Mouse (Mus musculus) retina, adult 2 months (tissue): Measurements from ENCODE around the gene Snx29.

ENCODE experiments used
- DNase-seq: peaks from one replicate; pipeline ENCODE4 v3.0.0-alpha.2; 2012; ENCODE audit warnings: low read depth, low spot score

Snx29 gene

DNA sequence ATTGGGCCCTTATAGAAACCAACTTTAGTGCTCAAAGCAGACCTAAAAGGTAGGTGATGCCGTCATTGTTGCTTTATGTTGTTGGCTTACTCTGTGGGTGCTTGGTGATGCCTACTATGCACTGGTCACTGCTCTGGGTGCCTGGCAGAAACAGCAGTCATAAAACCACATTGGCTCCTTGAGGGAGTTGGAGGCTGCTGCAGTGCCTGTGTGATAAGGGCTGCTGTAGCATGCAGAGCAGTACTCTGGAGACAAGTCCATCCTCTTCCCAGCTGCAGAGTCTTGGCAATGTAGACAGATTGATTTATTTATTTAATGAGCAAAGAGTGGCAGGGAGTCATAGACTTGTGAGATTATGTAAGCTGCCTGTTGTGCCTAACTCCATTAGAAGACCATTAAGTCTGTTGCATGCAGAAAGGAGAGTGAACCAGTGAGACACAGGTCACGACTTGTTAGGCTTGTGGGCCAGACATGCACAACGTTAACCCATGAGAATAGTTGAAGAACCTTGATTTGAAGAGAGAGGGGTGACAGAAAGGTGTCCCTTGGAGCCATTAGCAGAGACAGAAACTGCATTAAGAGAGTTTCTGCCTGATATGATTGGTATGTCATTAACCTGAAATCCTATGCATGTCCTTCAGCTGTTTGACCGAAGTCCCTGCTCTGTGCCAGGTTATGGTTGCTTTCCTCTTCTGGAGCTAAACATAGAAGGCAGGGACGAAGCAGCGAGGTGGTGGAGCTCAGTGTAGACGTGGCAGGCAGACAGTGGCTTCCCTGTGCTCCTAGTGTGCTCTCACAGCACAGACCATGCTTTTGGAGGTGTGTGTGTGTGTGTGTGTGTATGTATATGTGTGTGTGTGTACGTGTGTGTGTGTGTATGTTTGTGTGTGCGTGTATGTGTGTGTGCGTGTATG is 267.3 kb downstream of the Snx29 start:
- DNase-seq = no peak

DNA sequence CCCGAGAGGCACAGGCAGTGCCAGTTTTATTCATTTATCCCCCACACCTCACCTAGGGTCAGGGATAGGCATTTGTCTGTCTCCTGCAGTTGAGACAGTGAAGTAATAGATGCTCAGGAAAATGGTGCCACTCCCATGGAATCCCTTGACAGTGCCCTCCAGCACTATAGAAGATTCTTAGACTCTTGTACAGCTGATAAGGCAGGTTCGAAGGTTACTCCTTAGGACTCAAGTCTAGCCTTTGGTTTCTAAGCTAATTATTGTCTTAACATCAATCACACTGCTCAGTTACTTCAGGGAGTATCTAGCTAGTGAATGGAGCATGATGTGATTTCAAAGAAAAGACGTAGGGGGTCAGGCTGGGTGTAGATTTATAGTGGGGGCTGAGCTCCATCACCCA is 273.9 kb downstream of the Snx29 start:
- no peak for DNase-seq

DNA sequence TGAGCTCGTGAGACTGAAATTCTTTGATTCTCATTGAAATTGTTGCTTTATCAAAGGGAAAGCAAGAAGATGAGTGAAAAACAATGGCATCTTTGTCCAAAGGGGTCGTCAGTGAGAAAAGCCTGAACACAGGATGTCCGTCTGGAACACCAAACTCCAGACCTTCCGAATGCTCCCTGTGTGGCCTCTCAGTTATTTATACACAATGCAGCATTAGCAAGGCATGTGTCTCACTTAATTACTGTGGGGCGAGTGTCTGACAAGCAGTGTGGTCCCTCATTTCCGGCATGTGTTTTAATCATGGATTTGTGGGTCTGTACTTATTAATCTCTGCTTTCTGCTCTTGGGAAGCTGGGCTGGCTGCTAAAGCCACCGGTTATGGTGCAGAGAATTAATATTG is 275.1 kb downstream of the Snx29 start:
- DNase-seq = no peak

DNA sequence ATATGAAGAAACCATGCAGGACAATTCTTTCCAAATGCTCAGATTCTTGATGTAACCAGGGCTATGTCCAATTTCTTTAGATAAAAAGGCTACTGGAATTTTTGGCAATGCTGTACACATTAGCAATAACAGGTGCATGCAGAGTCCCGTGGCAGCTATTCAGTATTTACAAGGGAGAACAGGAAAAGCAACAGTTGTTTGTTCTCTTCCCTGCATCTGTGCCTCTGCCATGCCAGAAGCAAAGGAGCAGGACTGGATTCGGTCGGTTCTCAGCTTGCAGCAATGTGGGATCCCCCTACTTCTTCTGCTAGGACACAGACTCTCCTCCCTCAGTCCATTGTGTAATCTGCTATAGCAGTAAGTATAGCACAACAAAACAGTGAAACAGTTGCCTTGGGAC is 276.8 kb downstream of the Snx29 start:
- no peak for DNase-seq

DNA sequence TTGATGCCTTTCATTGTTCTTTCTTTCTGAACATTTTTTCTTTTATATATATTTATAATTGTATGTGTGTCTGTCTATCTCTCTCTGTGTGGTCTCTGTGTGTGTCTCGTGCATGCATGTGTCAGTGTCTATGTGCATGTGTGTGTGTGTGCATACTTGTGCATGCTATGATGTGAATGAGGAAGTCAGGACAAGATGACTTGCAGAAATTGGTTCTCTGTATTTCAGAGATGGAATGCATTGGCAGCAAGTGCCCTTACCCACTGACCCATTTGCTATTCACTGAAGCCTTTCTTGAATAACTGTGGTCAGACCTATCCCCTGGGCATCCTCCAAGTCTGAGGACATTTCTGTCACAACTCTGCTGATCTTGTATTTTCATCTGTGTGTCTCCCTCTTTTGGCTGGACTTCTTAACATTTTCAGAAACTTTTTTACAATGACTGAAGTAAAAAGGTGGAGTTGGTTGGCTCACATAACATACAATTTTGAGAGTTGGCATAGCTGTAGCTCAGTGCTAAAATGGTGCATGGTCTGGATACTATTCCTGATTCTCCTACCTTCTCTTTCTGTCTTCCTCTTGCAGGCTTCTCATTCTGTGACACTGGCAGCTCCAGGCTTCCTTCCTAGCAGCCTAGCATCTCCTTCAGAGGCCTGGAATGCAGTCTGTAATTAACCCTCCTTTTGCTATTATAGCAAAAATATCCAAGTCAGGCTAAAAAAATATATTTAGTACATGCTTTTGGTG is 278.8 kb downstream of the Snx29 start:
- DNase-seq = no peak

DNA sequence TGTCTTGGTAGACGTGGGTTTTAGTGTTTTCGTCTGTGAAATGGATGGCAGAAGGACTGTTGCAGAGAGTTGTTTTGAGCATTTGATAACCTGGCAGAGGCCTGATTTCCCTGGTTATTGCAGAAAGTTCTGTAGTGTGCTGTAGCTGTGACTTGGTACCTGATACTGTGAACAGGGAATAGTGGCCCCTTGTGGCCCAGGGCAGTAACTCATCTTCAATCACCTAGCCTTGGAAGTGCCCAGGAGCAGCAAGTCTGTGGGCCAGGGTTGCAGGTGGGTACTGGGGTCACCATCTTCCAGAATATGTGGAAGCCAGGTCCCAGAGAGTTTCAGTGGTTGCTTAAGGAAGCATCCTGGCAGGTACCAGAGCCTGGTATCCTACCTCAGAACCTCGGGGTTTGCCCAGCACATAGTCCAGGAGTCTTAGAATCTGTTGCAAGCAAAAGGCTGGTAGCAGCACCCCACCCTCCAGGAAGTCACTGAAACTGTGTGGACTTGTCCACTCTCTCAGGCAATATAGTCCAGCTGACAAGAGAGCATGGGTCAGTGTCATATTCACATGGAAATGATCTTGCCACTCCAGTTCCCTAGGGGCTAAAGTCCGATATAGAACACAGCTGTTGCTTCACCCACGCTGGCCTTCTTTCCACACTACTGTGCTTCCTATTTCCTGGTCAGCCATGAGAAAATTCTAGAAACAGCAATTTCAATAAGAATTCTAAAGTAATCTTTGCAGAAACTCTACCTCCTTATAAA is 281.1 kb downstream of the Snx29 start:
- no peak for DNase-seq

DNA sequence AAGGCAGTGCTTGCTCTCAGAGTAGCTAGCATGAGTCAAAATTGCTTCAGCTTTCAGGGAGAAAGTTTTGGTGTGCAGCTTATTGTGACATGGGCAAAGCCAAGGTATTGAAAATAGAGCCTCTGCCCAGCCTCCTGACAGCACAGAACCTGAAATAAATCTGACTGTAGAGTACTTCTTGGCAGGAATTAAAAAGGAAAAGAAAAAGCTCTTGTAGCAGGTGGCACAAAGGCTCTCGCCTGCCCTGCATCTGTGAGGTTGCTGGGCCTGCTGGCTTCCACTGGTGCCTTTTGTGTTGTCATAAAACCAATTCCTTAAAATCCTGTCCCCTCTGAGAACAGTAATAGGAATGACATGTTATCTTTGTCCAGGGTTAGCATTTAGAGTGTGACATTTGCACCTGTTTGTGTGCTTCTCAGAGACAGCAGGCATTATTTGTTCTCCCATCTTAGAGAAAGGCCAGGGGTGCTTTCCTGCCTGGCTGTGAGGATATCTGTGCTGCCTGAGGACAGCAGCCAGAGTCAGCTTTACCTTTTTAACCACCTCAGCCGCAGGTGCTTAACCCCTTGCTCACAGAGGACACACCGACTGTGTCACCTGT is 289.9 kb downstream of the Snx29 start:
- no peak for DNase-seq

DNA sequence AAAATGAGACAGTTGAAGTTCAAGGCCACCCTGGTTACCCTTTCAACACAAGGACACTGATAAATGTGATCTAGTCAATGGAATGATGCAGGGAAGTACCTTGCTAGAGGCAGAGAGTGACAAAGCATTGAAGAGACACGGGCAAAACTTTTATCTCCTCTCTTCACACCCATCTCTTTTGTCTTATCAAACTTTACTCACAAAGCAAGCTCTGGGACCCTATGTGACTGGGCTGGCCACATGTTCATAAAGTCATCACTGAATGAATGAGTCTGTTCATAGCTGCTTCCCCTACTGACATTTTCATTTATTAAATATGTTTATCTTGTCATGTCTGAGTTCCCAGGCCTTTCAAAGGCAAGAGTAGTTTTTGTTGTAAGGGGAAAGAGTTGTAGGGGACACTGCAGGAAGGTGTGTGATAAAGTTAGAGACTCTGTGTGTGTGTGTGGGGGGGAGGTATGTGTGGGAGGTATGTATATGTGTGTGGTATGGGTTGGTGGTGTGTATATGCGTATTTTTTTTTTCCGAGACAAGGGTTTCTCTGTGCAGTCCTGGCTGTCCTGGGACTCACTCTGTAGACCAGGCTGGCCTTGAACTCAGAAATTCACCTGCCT is 291.8 kb downstream of the Snx29 start:
- DNase-seq = no peak

DNA sequence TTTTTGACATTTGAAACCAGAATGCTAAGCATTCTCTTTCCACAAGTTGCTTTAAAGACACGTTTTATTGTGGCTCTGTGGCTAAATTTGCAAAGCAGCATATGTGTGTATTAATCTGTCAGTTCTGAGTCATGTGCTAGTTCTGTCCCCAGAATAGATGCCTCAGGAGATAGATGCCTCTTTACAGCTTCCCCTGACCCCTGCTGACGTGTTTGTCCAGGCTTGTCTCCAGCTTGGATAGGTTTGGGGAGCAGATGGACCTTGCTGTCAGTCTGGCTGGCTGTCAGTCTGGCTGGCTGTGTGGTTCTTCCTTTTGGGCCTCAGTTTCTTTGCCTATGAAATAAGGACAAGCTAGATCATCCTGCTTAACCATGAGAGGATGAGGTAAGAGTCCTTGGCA is 292.9 kb downstream of the Snx29 start:
- DNase-seq = no peak

DNA sequence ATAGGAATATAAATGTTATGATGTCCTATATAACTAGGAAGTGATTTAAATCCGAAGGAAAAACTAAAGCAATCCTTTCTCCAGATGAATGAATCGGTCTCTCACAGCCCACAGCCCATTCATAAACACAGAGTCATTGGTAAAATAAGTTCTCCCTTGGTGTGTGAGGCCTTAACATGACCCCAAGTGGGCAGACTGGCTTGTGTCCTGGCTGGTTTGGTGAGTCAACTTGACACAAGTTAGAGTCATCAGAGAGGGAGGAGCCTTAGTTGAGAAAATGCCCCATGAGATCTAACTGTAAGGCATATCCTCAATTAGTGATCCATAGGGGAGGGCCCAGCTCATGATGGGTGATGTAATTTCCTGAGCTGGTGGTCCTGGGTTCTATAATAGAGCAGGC is 297.2 kb downstream of the Snx29 start:
- DNase-seq = no peak

DNA sequence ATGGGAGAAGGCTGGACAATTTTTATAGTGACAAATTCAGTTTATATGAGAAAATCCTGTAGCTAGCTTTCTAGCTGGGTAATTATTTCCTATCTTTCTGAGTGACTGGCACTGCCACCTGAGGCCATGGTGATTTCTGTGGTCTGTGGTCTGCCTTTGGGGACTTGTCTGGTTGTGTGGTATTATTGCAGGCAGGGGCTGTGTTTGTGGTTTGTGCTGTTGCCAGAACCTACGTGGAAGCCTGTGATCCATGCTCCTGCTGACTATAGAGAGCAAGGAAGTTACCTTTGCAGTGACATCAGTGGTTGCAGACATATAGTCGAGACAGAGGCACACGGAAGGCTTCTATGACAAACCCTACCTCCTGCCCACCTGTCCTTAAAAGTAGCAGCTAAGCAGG is 298.3 kb downstream of the Snx29 start:
- no peak for DNase-seq

DNA sequence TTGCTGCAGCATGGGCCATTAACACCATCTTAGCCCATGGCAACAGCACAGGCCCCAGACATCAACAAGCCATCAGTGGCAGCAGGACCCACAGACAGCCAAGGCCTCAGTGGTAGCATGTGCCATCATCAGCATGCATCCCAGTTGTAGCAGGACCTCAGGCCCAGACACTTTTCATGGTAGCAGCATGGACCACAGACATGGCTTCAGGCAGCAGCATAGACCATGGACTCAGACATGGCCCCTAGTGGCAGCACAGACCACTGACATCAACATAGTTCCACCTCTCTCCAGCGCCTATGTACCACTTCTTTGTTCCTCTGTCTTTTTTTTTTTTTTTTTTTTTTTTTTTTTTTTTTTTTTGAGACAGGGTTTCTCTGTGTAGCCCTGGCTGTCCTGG is 299.0 kb downstream of the Snx29 start:
- no peak for DNase-seq

DNA sequence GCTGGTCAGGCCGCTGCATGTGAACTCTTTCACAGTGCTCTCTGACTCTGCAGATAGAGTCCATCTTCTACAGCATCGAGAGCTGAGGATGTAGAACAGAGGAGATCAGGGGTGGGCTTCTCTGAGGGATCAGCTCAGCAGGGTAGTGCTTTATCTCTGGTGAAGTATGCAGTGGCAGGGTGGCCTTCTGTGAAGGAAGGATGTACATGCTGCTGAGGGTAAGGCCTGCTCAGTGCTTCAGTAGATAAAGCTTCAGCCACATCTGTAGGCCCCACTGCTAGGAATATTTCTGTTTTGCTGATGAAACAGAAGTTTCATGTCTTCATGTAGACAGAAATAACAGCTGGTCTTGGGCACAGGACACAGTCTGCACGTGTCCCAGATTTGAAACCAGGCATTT is 300.3 kb downstream of the Snx29 start:
- DNase-seq = no peak

DNA sequence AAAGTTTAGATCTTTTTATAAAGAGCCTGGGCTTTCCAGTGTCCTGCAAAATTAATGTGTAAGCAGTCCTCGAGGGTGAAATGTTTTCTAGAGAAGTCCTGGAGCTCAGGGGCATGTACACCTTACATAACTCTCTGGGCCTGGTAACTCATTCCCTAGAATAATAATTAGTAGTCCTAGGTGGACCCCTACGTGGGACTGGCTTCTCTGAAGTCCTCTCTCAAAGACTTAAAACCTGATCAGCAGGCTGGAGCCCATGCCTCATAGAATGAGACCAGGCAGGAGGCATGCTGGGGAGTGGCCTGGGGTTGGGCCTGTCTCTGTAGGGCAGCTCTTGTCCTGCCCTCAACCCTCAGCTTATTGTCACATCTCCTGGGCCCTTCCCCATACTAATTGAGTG is 301.4 kb downstream of the Snx29 start:
- DNase-seq = no peak

DNA sequence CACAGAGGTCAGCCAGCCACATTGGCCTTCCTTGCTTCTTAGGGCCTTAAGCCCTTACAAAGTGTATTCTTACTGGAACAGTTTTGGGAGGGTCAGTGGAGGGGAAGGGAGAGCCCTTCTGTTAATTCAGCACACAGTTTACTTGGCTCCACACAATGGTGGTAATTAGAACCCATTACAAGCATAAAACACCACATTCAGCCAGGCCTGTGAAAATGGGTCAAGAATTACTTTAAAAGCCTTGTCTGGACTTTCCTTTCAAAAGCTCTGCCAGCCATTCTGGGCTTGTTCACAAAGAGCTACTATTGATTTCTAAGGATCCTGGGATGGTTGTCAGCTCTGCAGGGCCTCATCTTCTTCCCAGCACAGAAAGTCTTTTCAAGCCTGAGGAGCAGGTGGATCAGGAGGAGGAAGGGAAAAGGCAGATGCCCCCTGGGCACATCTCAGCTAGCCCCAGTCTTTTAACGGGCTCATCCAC is 303.3 kb downstream of the Snx29 start:
- DNase-seq = no peak

DNA sequence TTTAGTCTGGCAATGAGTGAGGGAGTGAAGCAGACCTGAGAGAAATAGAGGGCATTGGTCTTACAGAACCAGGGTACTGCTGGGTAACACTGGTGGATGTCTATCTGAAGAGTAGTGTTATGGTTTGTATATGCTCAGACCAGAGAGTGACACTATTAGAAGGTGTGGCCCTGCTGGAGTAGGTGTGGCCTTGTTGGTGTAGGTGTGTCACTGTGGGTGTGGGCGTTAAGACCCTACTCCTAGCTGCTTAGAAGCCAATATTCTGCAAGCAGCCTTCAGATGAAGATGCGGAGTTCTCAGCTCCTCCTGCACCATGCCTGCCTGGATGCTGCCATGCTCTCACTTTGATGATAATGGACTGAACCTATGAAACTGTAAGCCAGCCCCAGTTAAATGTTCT is 303.9 kb downstream of the Snx29 start:
- no peak for DNase-seq

DNA sequence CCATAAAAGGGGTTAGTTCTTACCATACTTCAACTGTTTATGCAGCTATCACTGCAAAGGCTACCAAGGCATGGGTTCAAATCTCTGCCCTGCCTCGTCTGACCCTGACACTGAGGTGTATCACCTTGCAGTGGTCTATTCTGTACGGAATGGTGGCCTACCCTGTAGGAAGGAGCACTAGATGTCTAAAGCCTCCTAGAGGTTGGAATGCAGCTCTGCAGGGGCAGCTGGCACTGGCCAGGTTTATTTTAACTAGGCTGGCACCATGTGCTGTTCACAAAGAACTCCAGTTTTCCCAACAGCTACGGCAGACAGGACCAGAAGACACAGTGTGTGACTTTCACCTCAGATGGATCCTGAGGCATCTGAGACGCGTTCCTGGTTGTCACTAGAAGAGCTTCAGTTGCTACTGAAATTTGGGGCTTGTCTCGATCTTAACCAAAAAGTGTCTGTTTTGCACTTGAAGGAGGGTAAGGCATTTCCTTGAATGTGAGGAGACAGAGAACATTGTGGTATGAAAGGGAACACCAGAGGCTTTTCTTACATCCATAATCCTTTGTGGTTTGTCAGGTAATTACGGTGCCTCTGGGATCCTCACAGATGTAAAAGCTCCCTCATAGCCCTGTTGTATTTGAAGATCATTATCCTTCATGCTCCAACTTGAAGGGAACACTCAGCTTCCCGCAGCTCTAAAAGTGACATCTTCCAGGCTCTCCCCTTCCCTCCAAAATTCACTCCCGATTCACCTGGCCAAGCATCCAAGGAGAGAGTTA is 305.3 kb downstream of the Snx29 start:
- no peak for DNase-seq

DNA sequence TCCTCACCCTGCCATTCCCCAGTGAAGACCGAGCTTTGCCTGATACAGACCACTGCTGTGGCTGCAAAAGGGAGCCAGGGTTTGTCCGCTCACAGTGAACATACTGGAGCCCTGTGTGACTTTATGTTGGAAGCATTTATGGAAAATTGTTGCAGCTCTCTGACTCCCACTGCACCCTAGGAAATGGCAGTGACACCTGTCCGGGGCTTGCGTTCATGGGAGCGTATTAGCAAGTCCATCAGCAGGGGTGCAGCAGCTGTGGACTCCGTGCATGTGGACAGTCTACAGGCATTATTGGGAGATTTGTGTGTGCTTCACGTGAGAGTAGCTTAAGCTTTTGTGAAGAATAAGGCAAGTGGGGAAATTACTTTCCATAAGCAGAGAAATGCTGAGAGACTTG is 307.0 kb downstream of the Snx29 start:
- no peak for DNase-seq

DNA sequence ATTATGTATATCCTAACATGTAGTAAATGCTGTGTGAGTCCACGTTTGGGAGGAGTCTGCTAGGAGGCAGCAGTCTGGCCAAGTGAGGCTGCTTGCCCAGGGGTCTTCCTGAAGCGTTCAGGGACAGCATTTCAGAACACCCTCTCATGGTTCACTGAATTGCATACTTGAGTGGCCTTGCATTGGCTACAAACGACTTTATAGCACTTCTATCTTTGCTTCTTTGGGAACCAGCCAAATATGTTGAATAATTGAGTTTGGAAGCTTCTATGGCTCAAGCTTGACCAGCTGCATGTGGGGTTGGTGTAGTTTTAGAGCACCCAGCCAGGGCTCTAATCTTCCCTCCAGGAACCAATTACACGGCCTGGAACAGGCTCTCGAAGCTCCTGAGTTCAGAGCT is 307.8 kb downstream of the Snx29 start:
- no peak for DNase-seq

DNA sequence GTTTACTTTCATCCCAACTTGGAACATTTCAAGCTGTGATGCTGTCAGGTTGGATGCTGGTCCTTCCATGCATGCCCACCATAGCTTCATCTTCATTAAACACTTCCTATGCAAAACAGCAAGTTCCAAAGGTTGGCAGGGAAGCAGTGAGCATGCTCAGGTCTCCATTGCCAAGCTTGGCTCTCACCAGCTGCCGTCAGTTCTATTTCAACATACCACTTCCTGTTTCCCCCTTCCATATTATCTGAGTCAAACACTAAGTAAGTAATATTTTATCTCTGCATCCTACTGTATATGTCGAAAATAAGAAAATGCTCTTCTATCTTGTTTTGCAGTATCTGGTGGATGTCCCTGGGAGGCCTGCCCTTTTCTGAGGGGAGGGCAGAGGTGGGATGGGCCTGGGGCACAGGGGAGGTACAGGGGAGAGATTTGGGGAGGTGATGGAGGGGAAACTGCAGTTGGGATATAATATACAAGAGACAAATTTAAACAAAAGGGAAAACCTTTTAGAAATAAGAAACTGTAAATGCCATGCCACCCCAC is 309.6 kb downstream of the Snx29 start:
- no peak for DNase-seq
